Mouse (Mus musculus) activated CD4-positive, CD25-positive, alpha-beta regulatory T cell, adult 4 months (primary cell): ENCODE results near the gene Thsd1. TPM values are rescaled to one million over a fixed set of nuclear protein-coding genes. Genes with fewer than 3 reads are reported as not detected.

ENCODE experiments used
- ATAC-seq: one replicate; pipeline ENCODE4 v1.8.0; 2017
- polyA plus RNA-seq, 2 experiments: library from polyadenylated mRNA; unstranded; fragments of 100-300 nt; shearing (Covaris generic); gene quantifications; one replicate each; pipeline ENCODE4 v1.2.1; 2017

The Thsd1 gene
- under 1 TPM in 1 of 2 experiments, not detected in 1; 0.10 TPM for polyA plus RNA-seq

DNA sequence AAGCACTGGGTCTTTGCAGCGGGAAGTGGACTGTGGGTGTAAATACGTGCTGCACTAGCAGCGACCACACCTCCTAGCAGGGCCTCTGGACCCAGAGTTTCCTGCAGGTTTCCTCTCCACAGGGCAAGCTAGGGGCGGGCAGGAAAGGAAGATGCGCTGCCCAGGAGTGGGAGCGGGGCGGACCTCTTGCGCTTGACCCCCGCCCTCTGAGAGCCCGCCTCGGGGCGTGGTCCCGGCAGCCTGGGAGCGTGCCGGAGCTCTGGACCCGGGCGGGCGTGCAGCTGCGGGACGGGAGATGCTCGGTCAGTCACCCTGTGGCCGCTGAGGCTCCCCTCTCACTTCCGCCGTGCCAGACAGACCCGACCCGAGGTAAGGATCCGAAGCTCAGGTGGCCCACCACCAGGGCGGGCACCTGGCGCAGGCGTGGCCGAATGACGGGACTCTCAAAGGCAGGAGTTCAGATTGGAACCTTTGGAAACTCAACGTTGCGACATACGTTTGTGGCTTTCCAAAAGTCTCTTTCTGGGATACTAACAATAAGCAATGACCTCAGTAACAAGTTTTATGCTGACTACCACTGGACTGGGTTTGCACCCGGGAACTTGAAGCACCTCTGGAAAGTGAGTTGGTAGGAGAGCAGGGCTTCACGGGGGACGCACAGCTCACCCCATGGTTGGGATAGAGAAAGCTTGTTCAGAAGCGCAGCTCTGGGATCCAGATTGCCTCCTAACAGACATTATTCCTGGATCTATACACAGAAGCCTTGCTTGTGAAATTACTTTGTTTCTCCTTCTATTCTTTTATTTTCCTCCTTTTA is at the start of gene Thsd1:
Thsd1 (plus strand) TSS at position 253 of the 817 bp plus-strand sequence.
- ATAC-seq = peak; percentile 45

GRCm38 (mm10) chr8:22184884-22185283 is 42.2 kb upstream of the Thsd1 start:
- ATAC-seq = peak; percentile 20

DNA sequence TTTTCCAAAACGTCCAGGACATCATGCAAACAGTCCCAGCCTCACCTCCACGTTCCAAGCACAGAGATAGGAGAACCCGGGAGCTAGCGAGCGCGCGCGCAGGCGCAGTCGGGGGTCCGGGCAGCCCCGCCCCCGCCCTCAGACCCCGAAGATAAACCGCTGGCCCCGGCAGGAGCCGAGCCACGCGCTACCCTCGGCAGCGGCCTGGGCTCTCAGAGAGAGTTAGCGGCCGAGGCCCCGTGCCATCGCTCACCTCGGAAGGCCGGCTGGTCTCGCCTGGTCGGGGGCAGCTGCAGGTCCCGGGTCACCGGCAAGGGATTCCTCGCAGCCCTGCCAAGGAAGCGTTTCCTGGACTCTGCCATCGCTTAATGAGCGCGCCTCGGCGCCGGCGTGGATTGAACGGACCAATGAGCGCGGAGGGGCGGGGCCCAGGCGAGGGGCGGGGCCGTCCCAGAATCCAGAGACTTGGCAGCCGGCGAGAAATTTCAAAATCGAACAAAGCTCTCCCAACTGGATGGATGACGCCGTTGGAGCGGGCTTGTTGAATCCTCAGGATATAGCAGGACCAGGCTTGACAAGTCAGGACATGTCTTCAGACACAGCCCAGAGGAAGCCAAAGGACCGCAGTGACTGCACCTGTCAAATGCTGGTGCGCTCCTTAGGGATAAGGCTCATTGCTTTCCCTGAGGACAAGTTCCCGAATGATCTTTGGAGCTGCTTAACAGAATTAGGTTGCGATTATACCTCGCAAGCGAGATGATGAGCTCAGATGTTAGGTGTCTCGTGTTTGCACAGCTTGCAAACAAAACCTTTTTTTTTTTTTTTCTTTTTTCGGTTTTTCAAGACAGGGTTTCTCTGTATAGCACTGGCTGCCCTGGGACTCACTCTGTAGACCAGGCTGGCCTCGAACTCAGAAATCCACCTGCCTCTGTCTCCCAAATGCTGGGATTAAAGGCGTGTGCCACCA is 41.4 kb upstream of the Thsd1 start, which contains the start of gene Ckap2:
Ckap2 (minus strand) TSS at position 389 of the 967 bp plus-strand sequence.
- ATAC-seq = peak; percentile 94

GRCm38 (mm10) chr8:22192660-22193431 is 34.3 kb upstream of the Thsd1 start, which contains the start of gene Vps36:
Gene Vps36 (plus strand): TSS chr8:22192809.
- peak; percentile 86 for ATAC-seq

GRCm38 (mm10) chr8:22193432-22194010 is 33.6 kb upstream of the Thsd1 start:
- ATAC-seq = peak; percentile 47

DNA sequence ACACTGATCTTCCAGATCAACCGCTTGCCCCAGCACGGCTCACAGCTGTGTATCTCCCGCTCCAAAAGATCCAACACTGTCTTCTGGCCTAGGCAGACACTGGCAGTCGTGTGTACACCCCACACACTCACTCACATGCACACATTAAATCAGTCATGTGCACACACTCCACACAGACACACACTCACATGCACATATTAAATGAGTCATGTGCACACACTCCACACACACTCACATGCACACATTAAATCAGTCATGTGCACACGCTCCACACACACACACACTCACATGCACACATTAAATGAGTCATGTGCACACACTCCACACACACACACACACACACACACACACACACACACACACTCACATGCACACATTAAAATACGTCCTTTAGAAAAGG is 29.2 kb upstream of the Thsd1 start:
- no peak for ATAC-seq

DNA sequence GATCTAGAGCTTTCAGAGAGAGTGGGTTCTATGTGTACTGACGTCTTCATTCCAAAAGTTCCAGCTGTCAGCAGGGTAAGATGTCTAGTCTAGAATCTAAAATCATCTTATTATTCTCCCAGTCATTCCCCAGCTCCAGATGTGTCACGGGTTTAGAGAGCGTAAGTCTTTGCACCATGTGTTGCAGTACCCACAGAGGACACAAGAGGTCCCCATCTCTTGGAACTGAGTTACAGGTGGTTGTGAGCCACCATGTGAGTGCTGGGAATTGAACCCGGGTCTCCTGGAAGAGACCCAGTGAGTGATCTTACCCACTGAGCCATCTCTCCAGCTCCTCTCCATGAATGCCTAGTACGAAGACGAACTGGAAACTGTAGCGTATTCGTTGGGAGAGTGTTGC is 27.6 kb upstream of the Thsd1 start:
- no peak for ATAC-seq

DNA sequence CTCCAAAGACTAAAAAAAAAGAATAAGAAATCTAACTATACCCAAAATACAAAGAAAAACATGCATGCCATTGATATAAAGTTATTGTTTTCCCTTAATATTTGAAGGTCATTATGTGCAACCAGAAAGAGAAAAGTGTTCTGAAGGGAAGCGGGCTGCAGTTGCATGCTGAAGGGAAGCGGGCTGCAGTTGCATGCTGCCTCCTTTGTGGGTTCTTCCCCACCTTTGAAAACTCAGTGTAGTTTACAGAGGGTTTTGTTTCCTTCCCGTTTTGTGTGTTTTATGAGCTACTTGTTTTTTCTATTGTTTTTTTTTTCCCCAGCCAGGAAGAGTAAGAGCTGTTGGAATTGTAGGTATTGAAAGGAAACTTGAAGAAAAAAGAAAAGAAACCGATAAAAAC is 19.6 kb upstream of the Thsd1 start:
- no peak for ATAC-seq

GRCm38 (mm10) chr8:22209012-22209411 is 18.1 kb upstream of the Thsd1 start:
- ATAC-seq = no peak

DNA sequence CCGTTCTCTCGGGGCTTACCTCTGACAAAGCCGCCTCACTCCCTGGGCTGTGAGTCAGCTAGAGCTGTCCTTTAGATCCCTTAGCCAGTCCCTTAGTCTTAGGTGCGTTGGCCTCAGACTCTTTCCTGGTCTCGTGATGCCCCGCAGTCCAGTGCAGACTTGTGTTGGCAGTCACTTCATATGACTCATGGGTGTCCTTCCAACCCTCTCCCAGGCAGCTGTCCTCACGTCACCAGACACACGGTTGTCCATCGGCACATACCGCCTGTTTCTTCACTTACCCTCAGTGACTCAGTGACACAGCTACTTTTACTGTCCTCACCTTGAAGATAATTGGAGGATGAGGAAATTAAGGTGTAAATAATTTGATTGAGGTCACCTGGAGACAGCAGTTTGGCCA is 12.3 kb upstream of the Thsd1 start:
- ATAC-seq = no peak

DNA sequence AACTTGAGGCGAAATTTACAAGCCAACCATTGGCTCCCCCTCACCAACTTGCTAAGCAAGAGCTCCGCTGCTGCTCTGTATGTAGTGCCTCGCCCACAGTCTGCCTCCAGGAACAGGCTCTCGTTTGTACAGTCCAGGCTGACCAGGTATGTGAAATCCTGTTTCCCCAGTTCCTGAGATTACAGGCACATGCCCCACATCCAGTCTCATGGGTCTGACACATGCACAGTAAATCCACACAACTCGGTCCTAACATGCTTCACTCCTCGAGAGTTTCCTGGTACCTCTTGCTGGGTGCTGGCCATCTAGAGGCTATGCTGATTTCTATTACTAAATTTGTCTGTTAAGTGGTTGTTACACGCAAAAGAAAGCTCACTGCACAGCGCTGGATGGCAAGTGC is 752 bp upstream of the Thsd1 start:
- ATAC-seq = no peak

DNA sequence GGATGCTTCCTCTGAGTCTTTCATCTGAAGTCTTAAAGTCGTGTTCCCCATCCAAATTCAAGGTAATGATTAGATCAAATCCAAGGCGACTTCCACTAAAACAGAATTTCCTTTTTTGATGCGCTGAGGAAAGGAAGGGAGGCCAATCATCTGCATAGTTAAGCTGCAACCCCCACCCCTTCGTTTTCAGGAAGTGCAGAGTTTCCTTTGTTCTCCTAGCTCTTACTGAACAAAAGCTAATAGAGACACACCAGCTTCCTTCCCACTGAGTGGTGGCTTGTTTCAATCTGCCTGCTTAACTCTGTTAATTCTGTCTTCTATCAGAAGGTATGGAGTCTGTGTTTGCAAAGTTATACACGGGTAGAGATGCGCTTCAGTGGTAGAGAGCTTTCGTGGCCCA is 1.5 kb downstream of the Thsd1 start:
- no peak for ATAC-seq

- no peak for ATAC-seq
These were observed 15.9 kb downstream of the Thsd1 start for GRCm38 (mm10) chr8:22242986-22243385.

DNA sequence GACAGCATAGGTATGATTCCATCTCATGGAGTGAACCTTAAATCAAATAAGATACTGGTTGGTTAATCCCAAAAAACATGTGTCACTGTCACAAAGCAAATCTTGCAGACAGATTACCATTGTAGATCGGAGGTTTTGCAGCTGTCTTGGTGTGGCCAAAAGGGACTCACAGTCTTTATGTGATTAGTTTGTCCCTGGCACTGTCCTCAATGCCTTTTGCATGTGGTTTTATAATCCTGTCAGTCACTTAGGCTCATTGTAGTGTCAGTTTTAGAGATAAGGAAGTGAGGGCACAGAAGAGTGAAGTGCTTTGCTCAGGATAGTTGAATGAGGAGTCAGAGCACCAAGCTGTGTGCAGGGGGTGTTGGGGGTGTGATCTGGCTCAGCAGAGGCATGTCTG is 18.6 kb downstream of the Thsd1 start:
- no peak for ATAC-seq

- ATAC-seq = no peak
These were observed 20.8 kb downstream of the Thsd1 start for GRCm38 (mm10) chr8:22247956-22248355.

DNA sequence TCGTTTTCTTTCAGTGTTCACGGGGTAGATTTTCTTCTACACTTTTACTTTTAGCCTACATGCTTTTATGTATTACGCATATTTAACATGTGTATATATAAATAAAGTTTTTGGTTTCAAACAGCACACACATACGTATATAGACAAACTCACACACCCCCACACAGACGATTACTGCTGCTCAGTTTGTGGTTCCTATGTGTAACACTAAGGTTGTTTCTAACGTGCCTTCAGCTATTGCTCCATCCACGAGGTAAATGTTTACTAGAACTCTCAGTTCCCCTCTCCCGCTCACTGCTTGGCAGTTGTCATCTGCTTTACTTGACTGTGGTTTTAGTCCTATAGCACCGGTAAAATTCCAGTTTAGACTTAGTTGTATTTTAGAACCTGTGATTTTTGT is 22.0 kb downstream of the Thsd1 start:
- no peak for ATAC-seq

- ATAC-seq = no peak
These were observed 31.9 kb downstream of the Thsd1 start for GRCm38 (mm10) chr8:22258946-22259450.

- no peak for ATAC-seq
These were observed 32.4 kb downstream of the Thsd1 start for GRCm38 (mm10) chr8:22259531-22259930.

DNA sequence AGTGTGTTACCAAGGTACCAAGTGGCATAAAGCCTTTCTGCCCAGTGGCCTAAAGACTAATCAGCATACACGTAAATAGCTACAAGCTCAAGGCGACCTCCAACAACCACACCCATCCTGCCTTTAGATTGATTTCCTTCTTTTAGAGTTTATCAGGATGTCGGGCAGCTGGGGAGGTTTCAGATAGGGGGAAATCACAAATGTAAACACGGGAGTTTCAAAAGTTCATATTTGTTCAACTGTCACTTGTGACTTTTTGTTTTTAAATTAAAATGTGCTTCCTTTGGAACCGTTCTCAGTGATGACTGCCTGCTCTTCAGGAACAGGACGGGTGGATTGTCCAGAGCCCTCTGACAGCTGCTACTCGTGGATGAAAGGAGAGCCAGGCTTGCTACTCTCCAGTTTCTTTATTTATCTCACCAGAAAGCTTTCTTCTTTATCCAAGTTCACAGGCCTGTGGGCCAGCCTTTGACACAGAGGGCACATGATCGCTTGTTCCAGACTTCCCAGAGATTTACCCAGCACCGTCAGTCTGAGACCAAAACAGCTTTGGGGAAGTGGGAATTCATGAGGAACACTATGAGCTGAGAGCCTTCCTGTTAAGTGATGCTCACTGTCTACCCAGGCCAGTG is 33.1 kb downstream of the Thsd1 start:
- ATAC-seq = no peak

DNA sequence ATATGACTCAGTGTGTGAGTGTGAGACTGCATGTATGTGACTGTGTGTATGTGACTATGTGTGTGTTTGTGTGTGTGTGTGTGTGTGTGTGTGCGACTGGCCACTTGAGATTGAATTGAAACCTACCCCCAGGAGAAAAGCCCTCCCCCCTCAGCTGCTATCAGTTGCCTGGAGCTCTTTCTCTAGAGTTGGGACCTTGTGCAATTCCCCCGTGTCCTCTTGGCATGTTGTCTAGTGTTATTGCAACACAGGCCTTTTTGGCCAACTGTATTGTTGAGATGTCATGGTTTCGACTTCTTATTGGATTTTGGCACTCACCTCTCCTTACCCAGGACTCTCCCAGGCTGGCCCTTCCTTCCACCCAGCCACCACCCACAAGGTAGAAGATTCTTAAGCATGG is 35.2 kb downstream of the Thsd1 start:
- no peak for ATAC-seq

DNA sequence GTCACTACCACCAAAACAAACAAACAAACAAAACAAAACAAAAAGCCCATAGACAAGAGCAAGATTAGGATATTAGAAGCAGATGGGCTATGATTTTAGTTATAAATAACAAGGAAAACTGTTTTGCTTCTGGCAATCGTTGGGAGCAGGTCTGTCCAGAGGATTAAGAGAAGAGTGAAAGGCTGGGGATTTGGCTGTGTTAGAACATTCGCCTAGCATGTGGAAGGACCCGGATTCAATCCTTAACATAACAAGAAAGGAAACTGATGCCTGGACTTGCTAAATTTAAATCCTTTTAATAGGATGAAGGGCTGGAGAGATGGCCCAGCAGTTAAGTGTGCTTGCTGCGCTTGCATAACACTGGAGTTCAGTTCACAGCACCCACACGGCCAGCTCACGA is 37.2 kb downstream of the Thsd1 start:
- ATAC-seq = no peak
